Mouse (Mus musculus): ENCODE measurements at regions not wholly inside any gene's neighbourhood (a gene's known extent, or its start where the extent isn't known, plus 50 kb on each side); places are given as distances from the start of the nearest gene placed in this dataset.

DNA sequence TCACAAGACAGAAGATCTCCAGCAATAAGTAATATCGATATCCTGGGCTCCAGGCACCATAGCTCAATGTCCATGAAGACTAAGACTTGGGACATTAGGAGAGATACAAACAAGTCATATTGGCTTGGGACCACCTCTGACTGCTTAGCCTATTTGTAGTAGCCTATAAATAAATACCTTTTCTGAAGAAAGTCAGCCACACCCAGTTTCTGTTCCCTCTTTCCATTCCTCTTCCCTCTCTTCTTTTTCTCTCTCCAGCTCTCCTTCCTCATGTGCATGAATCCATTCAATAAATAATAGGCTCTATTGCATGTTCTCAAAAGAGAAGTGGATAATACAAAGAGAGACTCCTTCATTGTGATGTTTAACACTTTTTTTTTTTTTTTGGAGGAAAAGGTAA, 364.8 kb upstream of the Dynlrb2 start:
- H3K9me3 ChIP-seq (ENCODE audit: control insufficient read depth, low read length), result no peaks in the 10 kb centered on the region
- H3K4me1 ChIP-seq (ENCODE audit: control insufficient read depth, insufficient read depth, low read length), result no peaks in the 10 kb centered on the region
- ATAC-seq (ENCODE audit: low read depth) (no peak), DNase-seq (ENCODE audit: low spot score) (no peak)
- no peak overlapping the region for H3K4me3 ChIP-seq (ENCODE audit: low read depth, low read length)
- no peaks in the 10 kb centered on the region for H3K27me3 ChIP-seq (replicated peaks; ENCODE audit: control insufficient read depth, insufficient read depth, low read length)
- H3K36me3 ChIP-seq (ENCODE audit: control insufficient read depth, insufficient read depth, low read length), result no peaks in the 10 kb centered on the region
- H3K9ac ChIP-seq (ENCODE audit: low read depth, low read length), result no peak overlapping the region
- H3K4me2 ChIP-seq (ENCODE audit: low read depth, low read length), result no peak overlapping the region
- WGBS, result 86% methylated on average over 1 of the region's 1 CpGs
- no peak overlapping the region for H3K27ac ChIP-seq (replicated peaks; ENCODE audit: low read depth, low read length)

DNA sequence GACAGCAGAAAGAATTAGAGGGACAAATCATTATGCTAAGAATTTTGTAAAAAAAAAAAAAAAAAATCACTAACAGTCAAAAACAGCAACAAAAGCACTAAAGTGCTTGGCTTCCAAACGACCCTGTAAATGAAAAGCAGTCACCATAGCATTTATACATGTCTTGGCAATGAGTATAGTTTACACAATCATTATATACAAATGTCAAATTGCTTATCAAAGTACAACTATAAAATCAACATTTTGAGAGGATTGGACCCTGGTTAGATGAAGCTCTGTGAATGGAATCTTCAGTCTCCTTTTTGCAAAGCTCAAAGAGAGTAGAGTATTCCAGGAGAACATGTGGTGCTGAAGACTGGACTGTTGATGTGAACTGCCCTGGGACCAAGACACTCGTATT, 367.0 kb upstream of the Dynlrb2 start:
- DNase-seq (ENCODE audit: low spot score) (no peak), ATAC-seq (ENCODE audit: low read depth) (no peak)
- no peaks in the 10 kb centered on the region for H3K4me1 ChIP-seq (ENCODE audit: control insufficient read depth, insufficient read depth, low read length)
- no peak overlapping the region for H3K4me3 ChIP-seq (ENCODE audit: low read depth, low read length)
- H3K27ac ChIP-seq (replicated peaks; ENCODE audit: low read depth, low read length), result no peak overlapping the region
- H3K4me2 ChIP-seq (ENCODE audit: low read depth, low read length), result no peak overlapping the region
- WGBS, result 52% methylated on average over 2 of the region's 2 CpGs
- H3K27me3 ChIP-seq (replicated peaks; ENCODE audit: control insufficient read depth, insufficient read depth, low read length), result no peaks in the 10 kb centered on the region
- no peak overlapping the region for H3K9ac ChIP-seq (ENCODE audit: low read depth, low read length)
- H3K9me3 ChIP-seq (ENCODE audit: control insufficient read depth, low read length), result no peaks in the 10 kb centered on the region
- H3K36me3 ChIP-seq (ENCODE audit: control insufficient read depth, insufficient read depth, low read length), result no peaks in the 10 kb centered on the region

DNA sequence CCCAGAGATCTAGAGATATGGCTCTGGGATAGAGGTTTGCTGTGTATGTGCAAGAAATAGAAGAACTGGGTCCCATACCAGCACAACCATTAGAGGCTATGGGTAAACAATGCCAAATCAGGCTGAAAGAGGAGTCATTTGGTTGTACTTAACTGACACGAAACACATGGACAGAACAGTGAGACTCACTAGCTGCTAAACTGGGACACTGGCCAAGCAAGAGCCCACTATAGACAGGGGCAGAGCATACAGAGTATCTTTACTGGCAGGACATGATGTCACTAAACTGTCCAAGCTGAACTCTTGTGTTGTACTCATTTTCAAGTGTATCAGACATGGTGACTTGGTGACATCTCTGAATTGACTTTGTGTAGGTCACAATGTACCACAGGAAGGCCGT, 371.3 kb upstream of the Dynlrb2 start:
- no peaks in the 10 kb centered on the region for H3K4me1 ChIP-seq (ENCODE audit: control insufficient read depth, insufficient read depth, low read length)
- no peak for ATAC-seq (ENCODE audit: low read depth)
- no peak overlapping the region for H3K27ac ChIP-seq (replicated peaks; ENCODE audit: low read depth, low read length)
- no peaks in the 10 kb centered on the region for H3K27me3 ChIP-seq (replicated peaks; ENCODE audit: control insufficient read depth, insufficient read depth, low read length)
- no peaks in the 10 kb centered on the region for H3K36me3 ChIP-seq (ENCODE audit: control insufficient read depth, insufficient read depth, low read length)
- WGBS, result 75% methylated on average over 2 of the region's 2 CpGs
- H3K9ac ChIP-seq (ENCODE audit: low read depth, low read length), result no peak overlapping the region
- H3K4me2 ChIP-seq (ENCODE audit: low read depth, low read length), result no peak overlapping the region
- DNase-seq (ENCODE audit: low spot score), result no peak
- H3K4me3 ChIP-seq (ENCODE audit: low read depth, low read length), result no peak overlapping the region
- H3K9me3 ChIP-seq (ENCODE audit: control insufficient read depth, low read length), result no peaks in the 10 kb centered on the region

DNA sequence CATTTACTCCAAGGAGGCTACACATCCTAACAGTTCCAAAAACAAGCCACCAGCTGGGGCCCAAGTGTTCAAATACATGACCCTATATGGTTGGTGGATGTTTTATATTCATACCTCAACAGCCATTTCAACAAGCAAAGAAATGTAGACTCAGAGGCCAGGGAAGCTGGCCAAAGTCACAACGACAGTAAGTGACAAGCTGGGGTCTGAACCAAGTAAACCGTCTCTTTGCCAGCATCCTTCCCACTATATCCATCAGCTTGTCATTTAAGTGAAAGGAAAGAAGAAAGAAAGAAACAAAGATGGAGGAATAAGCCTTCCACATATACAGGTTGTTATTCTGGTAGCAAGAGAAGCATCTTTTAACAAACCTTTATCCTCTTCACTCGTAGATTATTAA, 371.7 kb upstream of the Dynlrb2 start:
- Histone ChIP-seq H3K9ac (ENCODE audit: low read depth, low read length) (no peak overlapping the region), H3K4me3 (ENCODE audit: low read depth, low read length) (no peak overlapping the region), H3K27ac (replicated peaks; ENCODE audit: low read depth, low read length) (no peak overlapping the region), H3K36me3 (ENCODE audit: control insufficient read depth, insufficient read depth, low read length) (no peaks in the 10 kb centered on the region), H3K27me3 (replicated peaks; ENCODE audit: control insufficient read depth, insufficient read depth, low read length) (no peaks in the 10 kb centered on the region), H3K4me1 (ENCODE audit: control insufficient read depth, insufficient read depth, low read length) (no peaks in the 10 kb centered on the region), H3K4me2 (ENCODE audit: low read depth, low read length) (no peak overlapping the region), H3K9me3 (ENCODE audit: control insufficient read depth, low read length) (no peaks in the 10 kb centered on the region)
- ATAC-seq (ENCODE audit: low read depth), result no peak
- 82% methylated on average over 3 of the region's 3 CpGs for WGBS
- no peak for DNase-seq (ENCODE audit: low spot score)

DNA sequence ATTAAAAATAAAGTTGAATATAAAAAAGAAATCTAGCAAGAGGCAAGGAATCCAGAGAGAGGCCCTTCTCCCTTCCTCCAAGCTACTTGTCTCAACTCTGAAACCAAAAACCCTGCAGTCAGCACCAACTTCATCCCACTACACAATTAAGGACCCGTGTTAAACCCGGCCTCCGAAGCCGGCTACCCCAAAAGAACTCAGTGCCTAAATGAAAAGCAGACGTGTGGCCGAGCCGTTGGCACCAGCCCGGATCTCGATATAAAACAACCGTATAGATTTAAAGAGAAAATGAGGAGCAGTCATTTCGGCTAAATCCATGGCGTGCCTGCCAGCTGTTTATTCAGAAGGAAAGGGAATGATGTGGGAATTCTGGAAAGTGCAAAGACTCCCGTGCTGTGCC, 384.7 kb upstream of the Dynlrb2 start:
- Histone ChIP-seq H3K9me3 (ENCODE audit: control insufficient read depth, low read length) (no peaks in the 10 kb centered on the region), H3K9ac (ENCODE audit: low read depth, low read length) (no peak overlapping the region), H3K4me3 (ENCODE audit: low read depth, low read length) (no peak overlapping the region), H3K4me1 (ENCODE audit: control insufficient read depth, insufficient read depth, low read length) (peaks cover 26% of the 10 kb centered on the region), H3K27ac (replicated peaks; ENCODE audit: low read depth, low read length) (peak overlapping the region; percentile 35), H3K4me2 (ENCODE audit: low read depth, low read length) (peak overlapping the region; percentile 4; the same call in 1 of the 2 replicates), H3K27me3 (replicated peaks; ENCODE audit: control insufficient read depth, insufficient read depth, low read length) (no peaks in the 10 kb centered on the region; the same call in 1 of the 2 replicates), H3K36me3 (ENCODE audit: control insufficient read depth, insufficient read depth, low read length) (no peaks in the 10 kb centered on the region)
- ATAC-seq (ENCODE audit: low read depth) (peak; percentile 62), DNase-seq (ENCODE audit: low spot score) (peak; percentile 90)
- 30% methylated on average over 13 of the region's 13 CpGs for WGBS

DNA sequence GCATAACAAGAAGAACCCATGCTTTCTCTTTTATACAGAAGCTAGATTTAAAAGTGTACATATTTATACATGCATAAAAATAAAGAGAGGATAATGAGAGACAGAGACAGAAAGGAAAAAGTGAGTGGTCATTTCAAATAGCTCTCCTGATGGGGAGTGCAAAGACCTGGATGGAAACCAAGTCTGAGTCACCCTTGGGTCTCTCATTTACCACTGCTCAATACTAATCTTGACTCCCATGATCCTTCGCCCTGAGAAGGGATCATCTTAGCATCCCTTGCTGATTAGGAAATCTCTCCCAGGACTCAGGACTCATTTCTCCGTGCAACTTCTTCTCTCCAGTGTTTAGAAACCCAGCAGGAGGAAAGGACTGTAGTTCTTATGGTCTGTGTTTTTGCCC, 386.9 kb upstream of the Dynlrb2 start:
- Histone ChIP-seq H3K4me2 (ENCODE audit: low read depth, low read length) (no peak overlapping the region), H3K9me3 (ENCODE audit: control insufficient read depth, low read length) (no peaks in the 10 kb centered on the region), H3K4me1 (ENCODE audit: control insufficient read depth, insufficient read depth, low read length) (peaks cover 26% of the 10 kb centered on the region), H3K36me3 (ENCODE audit: control insufficient read depth, insufficient read depth, low read length) (no peaks in the 10 kb centered on the region), H3K9ac (ENCODE audit: low read depth, low read length) (no peak overlapping the region), H3K27me3 (replicated peaks; ENCODE audit: control insufficient read depth, insufficient read depth, low read length) (no peaks in the 10 kb centered on the region), H3K27ac (replicated peaks; ENCODE audit: low read depth, low read length) (no peak overlapping the region), H3K4me3 (ENCODE audit: low read depth, low read length) (no peak overlapping the region)
- DNase-seq (ENCODE audit: low spot score) (no peak), ATAC-seq (ENCODE audit: low read depth) (no peak)
- 72% methylated on average over 2 of the region's 2 CpGs for WGBS

DNA sequence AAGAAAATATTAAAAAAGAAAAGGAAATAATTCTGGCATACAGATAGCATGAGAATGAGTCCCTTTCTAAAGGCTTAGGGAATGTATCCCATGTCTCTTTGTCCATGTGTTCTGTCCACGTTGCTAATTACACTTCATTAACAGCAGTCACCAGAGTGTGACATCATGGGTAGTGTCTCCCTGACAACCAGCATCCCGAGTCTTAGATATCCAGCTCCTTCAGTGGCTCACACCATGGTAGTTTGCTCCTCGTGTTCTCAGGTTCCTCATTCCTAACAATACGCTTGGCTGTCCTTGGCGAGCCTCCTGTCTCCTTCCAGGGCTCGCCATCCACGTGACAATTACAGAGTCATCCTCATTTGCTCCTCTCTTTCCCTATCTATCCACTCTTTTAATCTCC, 388.1 kb upstream of the Dynlrb2 start:
- Histone ChIP-seq H3K27ac (replicated peaks; ENCODE audit: low read depth, low read length) (0 out of 2 replicates have a peak overlapping the region, but pooled peaks have one; percentile 28), H3K36me3 (ENCODE audit: control insufficient read depth, insufficient read depth, low read length) (no peaks in the 10 kb centered on the region)
- ATAC-seq (ENCODE audit: low read depth), result no peak; the same call in 1 of the 2 replicates

DNA sequence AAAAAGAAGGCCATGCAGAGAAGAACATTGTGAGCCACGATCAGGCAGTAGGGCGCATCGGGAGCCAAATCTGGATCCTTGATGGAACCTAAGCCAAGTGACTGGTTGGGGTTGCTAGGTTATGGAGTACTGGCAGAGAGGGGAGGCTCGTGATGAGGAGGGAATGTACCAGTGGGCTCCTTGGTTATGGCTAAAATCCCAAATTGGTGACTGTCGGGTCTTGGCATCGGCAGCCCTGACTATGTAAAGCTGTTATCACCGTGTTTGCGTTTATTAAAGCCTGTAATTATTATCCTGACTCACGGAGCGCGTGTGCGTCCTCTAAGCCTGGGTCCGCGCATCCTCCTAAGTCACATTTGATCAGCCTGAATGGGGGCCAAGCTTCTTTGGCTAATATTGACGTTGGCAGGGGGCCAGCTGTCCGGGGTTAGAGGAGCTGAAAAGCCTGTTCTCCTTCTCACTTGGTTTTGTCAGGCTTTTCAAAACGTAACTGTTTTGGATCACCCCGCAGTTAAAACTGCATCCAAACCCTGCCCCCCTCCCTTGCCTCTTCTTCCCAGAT, 388.9 kb upstream of the Dynlrb2 start:
- DNase-seq (ENCODE audit: low spot score) (peak; percentile 95), ATAC-seq (ENCODE audit: low read depth) (peak; percentile 83)
- Histone ChIP-seq H3K4me2 (ENCODE audit: low read depth, low read length) (peak overlapping the region; percentile 36; the same call in 1 of the 2 replicates), H3K27ac (replicated peaks; ENCODE audit: low read depth, low read length) (no peak overlapping the region; the same call in 1 of the 2 replicates), H3K4me3 (ENCODE audit: low read depth, low read length) (no peak overlapping the region), H3K27me3 (replicated peaks; ENCODE audit: control insufficient read depth, insufficient read depth, low read length) (no peaks in the 10 kb centered on the region), H3K36me3 (ENCODE audit: control insufficient read depth, insufficient read depth, low read length) (no peaks in the 10 kb centered on the region), H3K4me1 (ENCODE audit: control insufficient read depth, insufficient read depth, low read length) (peaks cover 25% of the 10 kb centered on the region), H3K9ac (ENCODE audit: low read depth, low read length) (no peak overlapping the region), H3K9me3 (ENCODE audit: control insufficient read depth, low read length) (no peaks in the 10 kb centered on the region)
- WGBS, result 22% methylated on average over 18 of the region's 18 CpGs

More for the DNA sequence above, 388.1 kb upstream of the Dynlrb2 start:
- Histone ChIP-seq H3K4me3 (ENCODE audit: low read depth, low read length) (no peak overlapping the region), H3K9me3 (ENCODE audit: control insufficient read depth, low read length) (no peaks in the 10 kb centered on the region), H3K9ac (ENCODE audit: low read depth, low read length) (no peak overlapping the region), H3K27me3 (replicated peaks; ENCODE audit: control insufficient read depth, insufficient read depth, low read length) (no peaks in the 10 kb centered on the region), H3K4me2 (ENCODE audit: low read depth, low read length) (no peak overlapping the region; the same call in 1 of the 2 replicates), H3K4me1 (ENCODE audit: control insufficient read depth, insufficient read depth, low read length) (peaks cover 26% of the 10 kb centered on the region)
- 52% methylated on average over 7 of the region's 7 CpGs for whole genome bisulfite sequencing
- DNase-seq (ENCODE audit: low spot score), result peak; percentile 23

DNA sequence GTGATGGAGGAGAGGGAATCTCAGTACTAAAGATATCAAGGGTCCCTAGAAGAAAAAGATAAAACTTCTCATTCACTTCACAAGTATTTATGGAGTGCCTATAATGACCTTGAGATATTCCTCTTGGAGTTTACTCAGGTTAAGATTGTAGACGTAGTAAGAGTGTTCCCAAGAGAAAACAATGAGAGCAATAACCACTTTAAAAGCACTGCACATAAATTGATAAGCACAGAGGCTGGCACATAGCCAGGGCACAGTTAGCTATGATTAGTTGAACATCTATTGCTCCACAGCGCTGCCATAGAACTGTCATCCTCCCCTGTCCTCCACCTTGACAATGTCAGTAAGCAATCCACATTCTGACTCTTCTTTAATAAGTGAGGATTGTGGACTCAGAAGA, 389.8 kb upstream of the Dynlrb2 start:
- no peak overlapping the region for H3K27ac ChIP-seq (replicated peaks; ENCODE audit: low read depth, low read length)
- no peak for DNase-seq (ENCODE audit: low spot score)
- WGBS, result 74% methylated on average over 2 of the region's 2 CpGs
- H3K9ac ChIP-seq (ENCODE audit: low read depth, low read length), result no peak overlapping the region
- H3K4me1 ChIP-seq (ENCODE audit: control insufficient read depth, insufficient read depth, low read length), result peaks cover 21% of the 10 kb centered on the region
- H3K4me2 ChIP-seq (ENCODE audit: low read depth, low read length), result no peak overlapping the region
- H3K36me3 ChIP-seq (ENCODE audit: control insufficient read depth, insufficient read depth, low read length), result no peaks in the 10 kb centered on the region
- no peaks in the 10 kb centered on the region for H3K27me3 ChIP-seq (replicated peaks; ENCODE audit: control insufficient read depth, insufficient read depth, low read length)
- H3K4me3 ChIP-seq (ENCODE audit: low read depth, low read length), result no peak overlapping the region
- no peaks in the 10 kb centered on the region for H3K9me3 ChIP-seq (ENCODE audit: control insufficient read depth, low read length)
- ATAC-seq (ENCODE audit: low read depth), result no peak
